Mouse (Mus musculus) CD8-positive naive resting alpha-beta T cell, adult 57 days (primary cell): ENCODE measurements around the gene Gm5615. TPM values are rescaled to one million over a fixed set of nuclear protein-coding genes. Genes with fewer than 3 reads are reported as not detected.

Source experiments
- total RNA-seq: library from RNA; stranded (reverse); gene quantifications from one replicate; pipeline ENCODE4 v1.2.4, GENCODE M21; 2023

Gene Gm5615
- not detected for total RNA-seq

GRCm38 (mm10) chr9:36541863-36542262 is at the start of gene Gm5615:
Gene Gm5615, minus strand, starts transcription at chr9:36541963.

GRCm38 (mm10) chr9:36582535-36582934 is 40.8 kb upstream of the Gm5615 start, which contains the start of gene Gm17689:
Gene Gm17689, minus strand, starts transcription at chr9:36582635.

Other genes starting within 250 kb of the Gm5615 start
- not detected for gene Gm7257, start 110.1 kb downstream of the Gm5615 start, total RNA-seq
- not detected for gene Gm9513, start 66.3 kb downstream of the Gm5615 start, total RNA-seq
- not detected for gene Gm17689, start 40.7 kb upstream of the Gm5615 start, total RNA-seq
- not detected for gene A630095E13Rik, start 101.4 kb upstream of the Gm5615 start, total RNA-seq
- not detected for gene Acrv1, start 151.3 kb upstream of the Gm5615 start, total RNA-seq
- gene Chek1, start 185.1 kb upstream of the Gm5615 start, total RNA-seq: 3.2 TPM
- 138 TPM for gene Stt3a, start 225.7 kb upstream of the Gm5615 start, total RNA-seq